Mouse (Mus musculus): ENCODE data around the gene Nrgn. TPM values are rescaled to one million over a fixed set of nuclear protein-coding genes. Genes with fewer than 3 reads are reported as not detected.

Gene Nrgn
- total RNA-seq, 2 experiments from 2014 or later = 2.3 to 3.2 TPM

Other genes with a start within 250 kb of the Nrgn start
- gene Ccdc15, start 204.5 kb downstream of the Nrgn start, total RNA-seq (2021) = 1 to 10 TPM; 3.7 to 4.2 TPM
- under 1 TPM; 0.41 to 0.59 TPM for gene Hepacam, start 185.6 kb downstream of the Nrgn start, total RNA-seq (2021)
- gene Robo4, start 151.0 kb downstream of the Nrgn start, total RNA-seq (2021) = 10 to 100 TPM; 23.6 to 27.2 TPM
- not detected for gene Robo3, start 119.7 kb downstream of the Nrgn start, total RNA-seq (2021)
- gene Msantd2, start 63.6 kb downstream of the Nrgn start, total RNA-seq (2021) = 10 to 100 TPM; 17.7 to 19.5 TPM
- gene Esam, start 24.8 kb downstream of the Nrgn start, total RNA-seq (2021) = 10 to 100 TPM; 50.7 to 55.3 TPM
- 1 to 10 TPM; 2.9 to 6.8 TPM for gene Vsig2, start 13.6 kb downstream of the Nrgn start, total RNA-seq (2021)
- gene Siae, start 2.8 kb upstream of the Nrgn start, total RNA-seq (2021) = 1 to 10 TPM; 6.0 to 7.2 TPM
- gene Spa17, start 60.8 kb upstream of the Nrgn start, total RNA-seq (2021) = 1 to 10 TPM; 1.4 TPM
- 10 to 100 TPM; 75.0 to 76.6 TPM for gene Tbrg1, start 104.4 kb upstream of the Nrgn start, total RNA-seq (2021)
- gene Panx3, start 116.3 kb upstream of the Nrgn start, total RNA-seq (2021) = not detected
- not detected for gene Olfr160, start 163.3 kb upstream of the Nrgn start, total RNA-seq (2021)
- gene Olfr874, start 192.2 kb upstream of the Nrgn start, total RNA-seq (2021) = not detected
- gene Olfr875, start 219.0 kb upstream of the Nrgn start, total RNA-seq (2021) = not detected

Data from gastrocnemius, postnatal 4 days (tissue).